In the genomic region with DNA sequence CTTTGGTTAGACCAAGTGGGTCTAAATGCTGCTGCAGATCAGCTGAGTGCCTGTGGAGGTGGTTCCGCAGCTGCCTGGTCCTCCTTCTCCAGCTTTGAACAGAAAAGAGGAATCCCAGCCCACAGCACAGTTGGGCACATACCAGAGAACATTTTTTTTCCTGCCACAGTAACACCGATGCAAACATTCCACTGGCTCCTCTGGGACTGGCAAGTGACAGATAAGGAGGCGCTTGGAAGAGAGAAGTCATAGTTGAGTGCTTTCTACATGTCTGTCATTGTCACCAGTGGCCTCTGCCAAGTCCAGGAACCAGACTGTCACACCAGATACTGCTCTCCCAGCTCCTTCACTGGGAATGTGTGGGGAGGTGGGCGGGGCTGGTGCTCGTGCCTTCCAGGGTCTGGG, we compare ENCODE assay signal across 10 mouse cellular contexts.
DNase-seq lines count a peak whose midpoint lies in the region; ATAC-seq and TF ChIP-seq lines count a peak whose summit lies in the region.
"Had no signal": no experiment of that assay in that cellular context is flagged by ENCODE, and none has a peak within 500 bp of the region (broad histone marks: within the 10 kb centered on the region; RNA-seq: fewer than 3 reads in every experiment).

No protein-coding gene starts in this region.

- H3K9me3 ChIP-seq in hindbrain, embryonic 16.5 days (ENCODE audit: control insufficient read depth, low read length), result no peaks in the 10 kb centered on the region
- no peaks in the 10 kb centered on the region for H3K9me3 ChIP-seq in hindbrain, embryonic 10.5 days
- H3K9me3 ChIP-seq in heart, postnatal 0 days (replicated peaks; ENCODE audit: control insufficient read depth, low read length), result no peaks in the 10 kb centered on the region

- no peak overlapping the region for H3K9ac ChIP-seq in hindbrain, embryonic 16.5 days (ENCODE audit: low read depth, low read length)
- no peak overlapping the region for H3K9ac ChIP-seq in heart, postnatal 0 days (replicated peaks; ENCODE audit: low read depth, low read length)

- H3K4me3 ChIP-seq in hindbrain, embryonic 16.5 days (ENCODE audit: low read length), result no peak overlapping the region
- no peak overlapping the region for H3K4me3 ChIP-seq in hindbrain, embryonic 10.5 days
- no peak overlapping the region for H3K4me3 ChIP-seq in heart, postnatal 0 days (ENCODE audit: low read depth, low read length)

- H3K27ac ChIP-seq in hindbrain, embryonic 16.5 days (ENCODE audit: low read depth, low read length), result no peak overlapping the region
- no peak overlapping the region for H3K27ac ChIP-seq in hindbrain, embryonic 10.5 days
- peak overlapping the region; percentile 36; the same call in 1 of the 2 replicates for H3K27ac ChIP-seq in heart, postnatal 0 days (ENCODE audit: low read depth)

- peak; percentile 48 for ATAC-seq in hindbrain, embryonic 16.5 days
- peak; percentile 92 for ATAC-seq in heart, postnatal 0 days (ENCODE audit: insufficient read depth, low read depth)

- H3K4me1 ChIP-seq in hindbrain, embryonic 16.5 days (ENCODE audit: control insufficient read depth, insufficient read depth, low read depth, low read length), result no peaks in the 10 kb centered on the region
- H3K4me1 ChIP-seq in hindbrain, embryonic 10.5 days (replicated peaks), result peaks cover 6% of the 10 kb centered on the region; the same call in 1 of the 2 replicates
- H3K4me1 ChIP-seq in heart, postnatal 0 days (ENCODE audit: control insufficient read depth, insufficient read depth), result peaks cover 5% of the 10 kb centered on the region

- H3K36me3 ChIP-seq in hindbrain, embryonic 16.5 days (ENCODE audit: control insufficient read depth, insufficient read depth, low read length), result no peaks in the 10 kb centered on the region
- no peaks in the 10 kb centered on the region for H3K36me3 ChIP-seq in hindbrain, embryonic 10.5 days
- H3K36me3 ChIP-seq in heart, postnatal 0 days (replicated peaks; ENCODE audit: control insufficient read depth, insufficient read depth, low read length), result no peaks in the 10 kb centered on the region

- no peak for TF ChIP-seq CTCF in heart, postnatal 0 days (IDR thresholded peaks at IDR 0.05; ENCODE audit: low read depth)

- DNase-seq in hindbrain, embryonic 10.5 days (ENCODE audit: low spot score), result no peak
- DNase-seq in right cerebral cortex, adult 2 months (ENCODE audit: low spot score in 2 of 2), result peak; percentile 58 to 59
- DNase-seq in right cerebral cortex, postnatal 10 days (ENCODE audit: low spot score in 2 of 2), result no peak
- DNase-seq in heart, postnatal 0 days (ENCODE audit: low spot score), result peak; percentile 81
- peak; percentile 61 to 75 for DNase-seq in right cerebral cortex, postnatal 36 days (ENCODE audit: low spot score in 2 of 2)
- DNase-seq in urinary bladder, adult 2 months (ENCODE audit: low spot score), result no peak
- no peak for DNase-seq in testis, postnatal 14 days (ENCODE audit: low spot score)
- DNase-seq: cerebellum, postnatal 36 days had no signal

- WGBS in hindbrain, embryonic 16.5 days, result 50% methylated on average over 5 of the region's 5 CpGs
- 60% methylated on average over 5 of the region's 5 CpGs for WGBS in hindbrain, embryonic 10.5 days
- WGBS in heart, postnatal 0 days, result 20% methylated on average over 5 of the region's 5 CpGs

- no peaks in the 10 kb centered on the region for H3K27me3 ChIP-seq in hindbrain, embryonic 16.5 days (replicated peaks; ENCODE audit: control insufficient read depth, insufficient read depth, low read length)
- H3K27me3 ChIP-seq in hindbrain, embryonic 10.5 days (ENCODE audit: insufficient read depth, poor library complexity, severe bottlenecking), result no peaks in the 10 kb centered on the region
- H3K27me3 ChIP-seq in heart, postnatal 0 days (ENCODE audit: control insufficient read depth, insufficient read depth, low read length), result no peaks in the 10 kb centered on the region
- H3K27me3 ChIP-seq: CH12.LX had no signal

- H3K4me2 ChIP-seq in hindbrain, embryonic 16.5 days (ENCODE audit: low read length), result no peak overlapping the region
- no peak overlapping the region for H3K4me2 ChIP-seq in heart, postnatal 0 days (ENCODE audit: low read depth, low read length)

- peak; percentile 55; the same call in 1 of the 2 replicates for TF ChIP-seq EP300 in heart, postnatal 0 days (IDR thresholded peaks at IDR 0.05; ENCODE audit: low read depth)

Comparison
In these comparisons a context has a peak if more than half of its experiments do, and no peak if none do; other contexts are left out.
1. DNase-seq: peak in right cerebral cortex, adult 2 months (2 of 2), heart, postnatal 0 days (single experiment) and right cerebral cortex, postnatal 36 days (2 of 2); none in hindbrain, embryonic 10.5 days (single experiment), right cerebral cortex, postnatal 10 days (0 of 2), urinary bladder, adult 2 months (single experiment) and testis, postnatal 14 days (single experiment).